Mouse (Mus musculus): ENCODE measurements around the gene Vmn1r1.
A peak's percentile ranks its signal among the peaks of the same experiment; 100 is the strongest.
"Not testable (repeated sequence)": the region's sequence is repeated elsewhere in the genome, so short reads cannot be mapped to it uniquely, and the experiment has no call there.

The Vmn1r1 gene

GRCm38 (mm10) chr1:182164386-182164785, at the start of gene Vmn1r1:
Gene Vmn1r1 (minus strand): TSS chr1:182164486.
- DNase-seq (ENCODE audit: low spot score) = no peak

- no peak for DNase-seq (ENCODE audit: low spot score)
Observed at GRCm38 (mm10) chr1:182210322-182210721, 46.0 kb upstream of the Vmn1r1 start.

GRCm38 (mm10) chr1:182192581-182192980, 28.3 kb upstream of the Vmn1r1 start:
- no peak for DNase-seq (ENCODE audit: low spot score)

- no peak for DNase-seq (ENCODE audit: low spot score)
Observed at GRCm38 (mm10) chr1:182191816-182192545, 27.7 kb upstream of the Vmn1r1 start.

GRCm38 (mm10) chr1:182191181-182191580, 26.9 kb upstream of the Vmn1r1 start:
- no peak for DNase-seq (ENCODE audit: low spot score)

DNA sequence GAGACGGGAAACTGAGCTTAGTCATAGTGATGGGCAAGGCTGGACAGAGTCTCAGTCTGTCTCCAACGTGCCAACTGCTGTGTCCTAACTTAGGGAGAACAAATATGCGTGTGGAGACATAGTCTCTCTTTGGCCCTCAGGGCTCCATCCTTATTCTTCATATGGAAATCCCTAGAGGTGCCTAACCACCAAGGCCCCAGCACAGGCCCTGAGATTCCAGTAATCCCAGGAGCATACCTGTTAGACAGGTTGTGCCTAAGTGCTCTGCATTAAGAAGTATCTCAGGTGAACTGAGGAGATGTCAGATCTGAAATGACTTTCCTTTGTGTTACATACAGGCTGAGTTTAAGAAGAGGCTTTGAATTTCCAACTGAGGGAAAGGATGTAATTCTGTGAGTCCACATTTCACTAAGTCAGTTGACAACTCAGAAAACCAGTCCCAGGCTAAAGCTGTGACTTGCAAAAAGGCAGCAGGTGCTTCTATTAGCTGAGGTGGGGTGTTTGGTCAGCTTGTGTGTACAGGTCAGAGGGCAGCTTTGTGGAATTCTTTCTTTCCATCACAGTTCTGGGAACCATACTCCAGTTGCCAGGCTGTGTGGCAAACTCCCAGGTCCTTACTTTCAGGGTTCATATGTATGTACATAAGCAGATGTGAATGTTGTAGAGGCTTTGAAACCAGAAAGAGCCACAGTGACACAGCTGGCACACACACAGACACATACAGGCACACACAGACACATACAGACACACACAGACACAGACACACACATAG, 25.6 kb upstream of the Vmn1r1 start:
- DNase-seq (ENCODE audit: low spot score) = no peak

- DNase-seq (ENCODE audit: low spot score) = not testable (repeated sequence)
Observed at GRCm38 (mm10) chr1:182182449-182182848, 18.2 kb upstream of the Vmn1r1 start.

- DNase-seq (ENCODE audit: low spot score) = no peak
Observed at GRCm38 (mm10) chr1:182181456-182182305, 17.4 kb upstream of the Vmn1r1 start.

DNA sequence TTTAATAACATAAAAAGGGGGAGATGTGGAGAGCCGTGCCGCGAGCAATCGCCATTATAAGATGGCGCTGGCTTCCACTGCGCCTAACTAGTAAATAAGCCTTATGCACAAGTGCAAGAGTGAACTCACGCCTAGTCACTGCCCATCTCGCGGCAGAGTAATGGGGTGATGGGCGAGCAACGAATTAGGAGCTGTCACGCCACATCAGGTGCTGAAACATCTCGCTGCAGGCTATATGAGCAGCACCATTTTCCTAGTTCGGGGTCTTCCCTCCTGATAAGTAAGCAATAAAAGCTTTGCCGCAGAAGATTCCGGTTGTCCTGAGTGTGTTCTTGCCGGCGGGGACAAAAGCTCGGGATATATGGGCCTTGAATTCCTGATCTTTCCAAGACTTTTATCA, 12.7 kb upstream of the Vmn1r1 start:
- DNase-seq (ENCODE audit: low spot score) = not testable (repeated sequence)

- not testable (repeated sequence) for DNase-seq (ENCODE audit: low spot score)
Observed at GRCm38 (mm10) chr1:182170206-182170605, 5.9 kb upstream of the Vmn1r1 start.

- no peak for DNase-seq (ENCODE audit: low spot score)
Observed at GRCm38 (mm10) chr1:182162951-182163350, 1.3 kb downstream of the Vmn1r1 start.

- DNase-seq (ENCODE audit: low spot score) = no peak
Observed at GRCm38 (mm10) chr1:182159575-182159974, 4.7 kb downstream of the Vmn1r1 start.

- no peak for DNase-seq (ENCODE audit: low spot score)
Observed at GRCm38 (mm10) chr1:182157734-182158133, 6.6 kb downstream of the Vmn1r1 start.

- DNase-seq (ENCODE audit: low spot score) = no peak
Observed at GRCm38 (mm10) chr1:182149966-182150365, 14.3 kb downstream of the Vmn1r1 start.

DNA sequence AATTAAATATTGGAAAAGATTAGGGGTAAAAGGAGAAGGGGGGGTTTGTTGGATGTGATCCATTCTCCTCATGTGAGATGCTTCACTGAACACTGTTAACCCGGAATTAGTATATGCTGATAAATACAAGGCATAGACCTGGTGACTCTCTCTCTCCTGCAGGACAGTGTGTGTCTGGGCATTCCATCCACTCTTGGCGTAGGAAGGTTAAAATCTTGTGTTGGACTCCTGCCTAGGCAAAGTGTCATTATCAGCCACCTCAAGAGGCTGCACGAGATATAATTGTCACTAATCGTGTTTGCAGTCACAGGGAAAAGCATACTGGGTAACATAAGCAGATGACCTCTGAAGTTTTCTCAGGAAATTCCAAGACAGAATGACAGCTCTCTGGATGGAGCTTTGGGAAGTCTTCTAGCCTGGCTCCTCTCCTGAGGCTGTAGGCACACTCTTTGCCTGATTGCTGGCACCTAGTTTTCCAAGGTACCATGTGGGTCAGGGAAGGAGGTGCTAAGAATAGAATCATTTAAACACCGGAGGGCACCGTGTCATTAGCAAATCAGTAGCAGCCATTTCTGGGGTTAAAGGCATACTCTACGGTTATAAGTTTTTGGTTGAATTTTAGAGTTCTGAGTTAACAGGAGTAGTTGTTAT, 15.3 kb downstream of the Vmn1r1 start:
- no peak for DNase-seq (ENCODE audit: low spot score)

- DNase-seq (ENCODE audit: low spot score) = no peak
Observed at GRCm38 (mm10) chr1:182145546-182145945, 18.7 kb downstream of the Vmn1r1 start.

GRCm38 (mm10) chr1:182143288-182143687, 21.0 kb downstream of the Vmn1r1 start:
- no peak for DNase-seq (ENCODE audit: low spot score)

DNA sequence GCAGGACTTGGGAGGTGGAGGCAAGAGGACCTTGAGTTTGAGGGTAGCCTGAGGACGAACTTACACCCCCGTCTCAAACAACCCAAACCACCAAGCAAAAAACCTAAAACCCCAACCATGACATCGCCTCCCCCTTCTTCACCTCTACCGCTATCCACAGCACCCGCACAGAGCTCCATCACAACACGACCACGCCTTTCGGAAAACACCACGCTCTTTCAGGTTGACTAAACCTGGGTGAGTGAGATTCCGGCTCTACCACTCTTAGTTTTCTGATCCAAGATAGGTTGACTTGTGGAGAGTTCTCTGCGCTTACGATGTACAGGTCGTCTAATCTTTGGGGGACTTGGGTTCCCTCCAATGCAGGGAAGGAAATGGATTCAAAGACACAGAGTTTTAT, 21.6 kb downstream of the Vmn1r1 start:
- DNase-seq (ENCODE audit: low spot score) = no peak

DNA sequence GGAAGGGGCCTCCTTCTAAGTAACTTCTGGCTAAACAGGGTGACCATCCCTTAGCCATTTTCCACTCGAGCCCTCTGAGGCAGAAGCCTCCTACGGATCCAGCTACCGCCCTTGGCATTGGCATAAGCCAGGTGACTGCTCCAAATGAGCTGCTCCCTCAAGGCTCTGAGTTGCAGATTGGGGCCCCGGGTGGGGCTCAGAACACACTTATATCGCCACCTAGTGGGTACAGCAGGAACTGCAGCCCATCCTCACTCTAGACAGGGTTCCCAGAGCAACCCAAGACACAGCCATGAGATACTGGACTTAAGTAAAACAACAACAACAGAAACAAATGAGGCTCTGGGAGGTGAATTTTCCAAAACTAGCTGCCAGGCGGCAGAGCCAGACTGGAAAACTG, 23.9 kb downstream of the Vmn1r1 start:
- peak; percentile 21 for DNase-seq (ENCODE audit: low spot score)

GRCm38 (mm10) chr1:182139937-182140336, 24.3 kb downstream of the Vmn1r1 start:
- DNase-seq (ENCODE audit: low spot score) = no peak

DNA sequence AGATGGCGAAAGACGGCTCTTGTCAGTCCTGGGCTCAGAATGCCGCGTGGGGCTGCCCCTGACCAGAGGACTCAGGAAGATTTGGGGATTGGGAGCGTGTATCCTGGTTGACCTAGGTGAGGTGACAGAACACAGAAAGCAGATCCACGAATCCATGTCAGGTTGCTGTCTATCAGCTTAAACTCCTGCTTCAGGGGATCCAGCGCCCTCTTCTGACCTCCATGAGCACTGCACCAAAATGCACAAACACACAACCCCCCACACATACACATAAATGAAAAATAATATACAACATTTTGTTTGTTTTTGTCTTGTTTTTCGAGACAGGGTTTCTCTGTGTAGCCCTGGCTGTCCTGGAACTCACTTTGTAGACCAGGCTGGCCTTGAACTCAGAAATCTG, 26.1 kb downstream of the Vmn1r1 start:
- no peak for DNase-seq (ENCODE audit: low spot score)

Data from ovary, adult 18-20 months (tissue).